Mouse (Mus musculus) liver, postnatal 0 days (tissue): ENCODE measurements at regions not wholly inside any gene's neighbourhood (a gene's known extent, or its start where the extent isn't known, plus 50 kb on each side); places are given as distances from the start of the nearest gene placed in this dataset.

Experiments used
- CTCF ChIP-seq: sonication (generic); IDR thresholded peaks from 2 replicates; pipeline ENCODE4 v1.5.1; 2016; ENCODE audit warnings: antibody characterized with exemption, low read depth
- EP300 ChIP-seq: IDR thresholded peaks from 2 replicates; pipeline ENCODE4 v1.6.1; 2016; ENCODE audit warnings: antibody characterized with exemption, low read depth, mild to moderate bottlenecking

DNA sequence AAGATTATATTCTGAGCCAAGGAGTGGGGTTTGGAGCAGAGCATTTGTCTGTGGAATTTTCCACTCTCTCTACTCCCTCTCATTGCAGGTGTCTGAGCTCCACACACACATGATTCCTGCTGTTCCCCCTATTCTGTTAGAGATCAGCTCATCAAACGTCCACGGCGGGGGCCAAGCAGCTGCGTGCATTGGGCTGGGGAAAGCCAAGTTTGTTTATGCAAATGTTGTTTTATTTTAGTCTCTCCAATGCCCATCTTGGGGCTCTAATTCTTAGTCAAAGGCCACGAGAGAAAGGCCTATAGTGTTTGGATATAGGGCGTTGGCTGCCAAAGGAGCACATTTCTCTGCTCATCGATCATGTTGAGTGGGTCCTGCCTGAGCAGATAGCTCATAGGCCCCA is 234.6 kb downstream of the Eipr1 start:
- TF ChIP-seq CTCF (no peak), EP300 (no peak)
